Mouse (Mus musculus): Measurements from ENCODE around the gene Plekhf1.
A peak's percentile ranks its signal among the peaks of the same experiment; 100 is the strongest.

The Plekhf1 gene

GRCm38 (mm10) chr7:38227900-38228298 is at the start of gene Plekhf1:
TSS of gene Plekhf1 (minus strand) at chr7:38228016.
- DNase-seq (ENCODE audit: low read depth, low spot score): peak; percentile 80

GRCm38 (mm10) chr7:38272551-38272950 is 44.7 kb upstream of the Plekhf1 start:
- DNase-seq (ENCODE audit: low read depth, low spot score): no peak

- no peak for DNase-seq (ENCODE audit: low read depth, low spot score)
These were observed 44.0 kb upstream of the Plekhf1 start for GRCm38 (mm10) chr7:38271859-38272258.

- DNase-seq (ENCODE audit: low read depth, low spot score): no peak
These were observed 43.6 kb upstream of the Plekhf1 start for GRCm38 (mm10) chr7:38271511-38271811.

GRCm38 (mm10) chr7:38270703-38271510 is 43.1 kb upstream of the Plekhf1 start, which contains the start of gene Pop4:
TSS of gene Pop4 (minus strand) at chr7:38271423.
- peak; percentile 80 for DNase-seq (ENCODE audit: low read depth, low spot score)

GRCm38 (mm10) chr7:38267006-38267680 is 39.3 kb upstream of the Plekhf1 start:
- DNase-seq (ENCODE audit: low read depth, low spot score): no peak

- no peak for DNase-seq (ENCODE audit: low read depth, low spot score)
These were observed 34.6 kb upstream of the Plekhf1 start for GRCm38 (mm10) chr7:38262406-38262805.

- no peak for DNase-seq (ENCODE audit: low read depth, low spot score)
These were observed 31.8 kb upstream of the Plekhf1 start for GRCm38 (mm10) chr7:38259631-38260030.

- DNase-seq (ENCODE audit: low read depth, low spot score): no peak
These were observed 25.6 kb upstream of the Plekhf1 start for GRCm38 (mm10) chr7:38253441-38253840.

GRCm38 (mm10) chr7:38251494-38252216 is 23.8 kb upstream of the Plekhf1 start:
- no peak for DNase-seq (ENCODE audit: low read depth, low spot score)

- DNase-seq (ENCODE audit: low read depth, low spot score): no peak
These were observed 14.6 kb upstream of the Plekhf1 start for GRCm38 (mm10) chr7:38242417-38242816.

GRCm38 (mm10) chr7:38237140-38237539 is 9.3 kb upstream of the Plekhf1 start:
- no peak for DNase-seq (ENCODE audit: low read depth, low spot score)

GRCm38 (mm10) chr7:38236400-38237105 is 8.7 kb upstream of the Plekhf1 start:
- DNase-seq (ENCODE audit: low read depth, low spot score): no peak

GRCm38 (mm10) chr7:38230285-38230684 is 2.5 kb upstream of the Plekhf1 start:
- no peak for DNase-seq (ENCODE audit: low read depth, low spot score)

GRCm38 (mm10) chr7:38228329-38228728 is 513 bp upstream of the Plekhf1 start:
- DNase-seq (ENCODE audit: low read depth, low spot score): no peak

GRCm38 (mm10) chr7:38227181-38227899 is 476 bp downstream of the Plekhf1 start:
- DNase-seq (ENCODE audit: low read depth, low spot score): peak; percentile 70

- DNase-seq (ENCODE audit: low read depth, low spot score): no peak
These were observed 1.6 kb downstream of the Plekhf1 start for GRCm38 (mm10) chr7:38226226-38226625.

- no peak for DNase-seq (ENCODE audit: low read depth, low spot score)
These were observed 3.0 kb downstream of the Plekhf1 start for GRCm38 (mm10) chr7:38224577-38225369.

GRCm38 (mm10) chr7:38220866-38221265 is 7.0 kb downstream of the Plekhf1 start:
- no peak for DNase-seq (ENCODE audit: low read depth, low spot score)

GRCm38 (mm10) chr7:38219526-38219925 is 8.3 kb downstream of the Plekhf1 start:
- no peak for DNase-seq (ENCODE audit: low read depth, low spot score)
